Mouse (Mus musculus) MEL (cell line): ENCODE measurements around the gene Mus81. TPM values are rescaled to one million over a fixed set of nuclear protein-coding genes. Genes with fewer than 3 reads are reported as not detected.

Source experiments
- DNase-seq: peaks from one replicate; pipeline ENCODE4 v3.0.0; 2011; ENCODE audit warnings: low read depth, low spot score
- H3K27ac ChIP-seq: 2 replicates; pipeline ENCODE4 v1.5.1; 2012; ENCODE audit warnings: low read depth, mild to moderate bottlenecking, control low read depth, low read length, moderate library complexity; ENCODE audit not compliant: control insufficient read depth
- H3K27me3 ChIP-seq, 2 experiments: fragments of 150-350 bp in 1 of 2; sonication (generic) in 1 of 2; 2 replicates each; pipeline ENCODE4 v1.6.1; 2012; ENCODE audit warnings: low read length in 2 of 2, mild to moderate bottlenecking in 2 of 2, improper control_type of control experiment in 1 of 2, moderate library complexity in 1 of 2; ENCODE audit not compliant: insufficient read depth in 2 of 2, control insufficient read depth in 1 of 2
- H3K36me3 ChIP-seq, 2 experiments: 2 replicates each; pipeline ENCODE4 v1.6.1; 2012 to 2014; ENCODE audit warnings: low read length in 2 of 2, improper control_type of control experiment in 1 of 2, inconsistent platforms in 1 of 2, mild to moderate bottlenecking in 1 of 2; ENCODE audit not compliant: insufficient read depth in 2 of 2, control insufficient read depth in 1 of 2
- H3K4me1 ChIP-seq, 2 experiments: fragments of 150-350 bp in 1 of 2; sonication (generic) in 1 of 2; 2 replicates each; pipeline ENCODE4 v1.6.1; 2012; ENCODE audit warnings: low read length in 2 of 2, improper control_type of control experiment in 1 of 2, mild to moderate bottlenecking in 1 of 2; ENCODE audit not compliant: insufficient read depth in 2 of 2, control insufficient read depth in 1 of 2
- H3K4me3 ChIP-seq, 2 experiments: fragments of 150-350 bp in 1 of 2; sonication (generic) in 1 of 2; 2 replicates each; pipeline ENCODE4 v1.5.1; 2012; ENCODE audit warnings: low read depth in 2 of 2, low read length in 2 of 2, mild to moderate bottlenecking in 2 of 2, moderate library complexity in 2 of 2, control low read depth in 1 of 2, improper control_type of control experiment in 1 of 2; ENCODE audit not compliant: control insufficient read depth in 1 of 2, insufficient read depth in 1 of 2
- H3K79me2 ChIP-seq: 2 replicates; pipeline ENCODE4 v1.6.1; 2012; ENCODE audit warnings: mild to moderate bottlenecking, low read length, moderate library complexity; ENCODE audit not compliant: control insufficient read depth, poor library complexity, insufficient read depth
- H3K9ac ChIP-seq: 2 replicates; pipeline ENCODE4 v1.6.1; 2012; ENCODE audit warnings: low read depth, mild to moderate bottlenecking, control low read depth, low read length, moderate library complexity; ENCODE audit not compliant: control insufficient read depth, poor library complexity, severe bottlenecking
- H3K9me3 ChIP-seq: fragments of 150-350 bp; sonication (generic); replicated peaks from 2 replicates; pipeline ENCODE4 v1.6.1; 2012; ENCODE audit warnings: mild to moderate bottlenecking, low read length, improper control_type of control experiment, moderate library complexity; ENCODE audit not compliant: insufficient read depth
- ETS1 ChIP-seq: IDR thresholded peaks from 2 replicates; pipeline ENCODE4 v1.6.1; 2012; ENCODE audit warnings: low read depth, mild to moderate bottlenecking, inconsistent platforms, low read length, improper control_type of control experiment, moderate library complexity
- GATA1 ChIP-seq: IDR thresholded peaks from 2 replicates; pipeline ENCODE4 v1.6.1; 2011; ENCODE audit warnings: low read depth, low read length, improper control_type of control experiment
- HCFC1 ChIP-seq: IDR thresholded peaks from 2 replicates; pipeline ENCODE4 v1.6.1; 2012; ENCODE audit warnings: low read depth, mild to moderate bottlenecking, inconsistent platforms, low read length, improper control_type of control experiment, moderate library complexity
- KAT2A ChIP-seq: conservative IDR thresholded peaks from 2 replicates; pipeline ENCODE4 v1.6.1; 2012; ENCODE audit warnings: low read depth, low read length, improper control_type of control experiment, inconsistent platforms
- MAX ChIP-seq: IDR thresholded peaks from 2 replicates; pipeline ENCODE4 v1.6.1; 2011; ENCODE audit warnings: low read length, improper control_type of control experiment
- MEF2A ChIP-seq: IDR thresholded peaks from 2 replicates; pipeline ENCODE4 v1.6.1; 2014; ENCODE audit warnings: low read depth, mild to moderate bottlenecking, inconsistent platforms, low read length, improper control_type of control experiment; ENCODE audit not compliant: poor library complexity, insufficient replicate concordance, severe bottlenecking; ENCODE audit errors: extremely low read depth
- MXI1 ChIP-seq: IDR thresholded peaks from 2 replicates; pipeline ENCODE4 v1.6.1; 2011; ENCODE audit warnings: mild to moderate bottlenecking, low read depth, low read length, improper control_type of control experiment
- MYC ChIP-seq: IDR thresholded peaks from 2 replicates; pipeline ENCODE4 v1.6.1; 2011; ENCODE audit warnings: low read depth, mild to moderate bottlenecking, low read length, improper control_type of control experiment, moderate library complexity
- NELFE ChIP-seq: IDR thresholded peaks from 2 replicates; pipeline ENCODE4 v1.6.1; 2011; ENCODE audit warnings: low read depth, low read length, improper control_type of control experiment
- NRF1 ChIP-seq: IDR thresholded peaks from 2 replicates; pipeline ENCODE4 v1.6.1; 2014; ENCODE audit warnings: low read depth, mild to moderate bottlenecking, inconsistent platforms, low read length, improper control_type of control experiment, moderate library complexity; ENCODE audit not compliant: poor library complexity, insufficient read depth, severe bottlenecking
- POLR2AphosphoS5 ChIP-seq: IDR thresholded peaks from 2 replicates; pipeline ENCODE4 v1.6.1; 2012; ENCODE audit warnings: low read depth, borderline replicate concordance, mild to moderate bottlenecking, inconsistent platforms, low read length, moderate library complexity, mixed read lengths
- RAD21 ChIP-seq: IDR thresholded peaks from 2 replicates; pipeline ENCODE4 v1.6.1; 2011; ENCODE audit warnings: mild to moderate bottlenecking, low read depth, low read length, improper control_type of control experiment
- SIN3A ChIP-seq: IDR thresholded peaks from 2 replicates; pipeline ENCODE4 v1.6.1; 2012; ENCODE audit warnings: low read length, improper control_type of control experiment, inconsistent platforms
- TAL1 ChIP-seq: IDR thresholded peaks from 2 replicates; pipeline ENCODE4 v1.6.1; 2012; ENCODE audit warnings: mild to moderate bottlenecking, inconsistent platforms, low read length, moderate library complexity, mixed read lengths
- TBP ChIP-seq: IDR thresholded peaks from 2 replicates; pipeline ENCODE4 v1.8.0; 2011; ENCODE audit warnings: low read depth, low read length, improper control_type of control experiment
- UBTF ChIP-seq: IDR thresholded peaks from 2 replicates; pipeline ENCODE4 v1.6.1; 2012; ENCODE audit warnings: low read depth, mild to moderate bottlenecking, inconsistent platforms, low read length, improper control_type of control experiment, moderate library complexity, borderline replicate concordance; ENCODE audit not compliant: insufficient read depth
- USF1 ChIP-seq: IDR thresholded peaks from 2 replicates; pipeline ENCODE4 v1.6.1; 2014; ENCODE audit warnings: low read depth, mild to moderate bottlenecking, inconsistent platforms, low read length, improper control_type of control experiment, moderate library complexity
- USF2 ChIP-seq, 2 experiments: IDR thresholded peaks; 2 replicates each; pipeline ENCODE4 v1.6.1; 2011 to 2012; ENCODE audit warnings: improper control_type of control experiment in 2 of 2, low read length in 2 of 2, borderline replicate concordance in 1 of 2, inconsistent platforms in 1 of 2, low read depth in 1 of 2, mild to moderate bottlenecking in 1 of 2; ENCODE audit not compliant: insufficient read depth in 1 of 2
- ZKSCAN1 ChIP-seq: IDR thresholded peaks from 2 replicates; pipeline ENCODE4 v1.6.1; 2012; ENCODE audit warnings: low read depth, mild to moderate bottlenecking, inconsistent platforms, low read length, improper control_type of control experiment, moderate library complexity
- ZMIZ1 ChIP-seq: IDR thresholded peaks from 2 replicates; pipeline ENCODE4 v1.6.1; 2012; ENCODE audit warnings: low read depth, mild to moderate bottlenecking, inconsistent platforms, low read length, improper control_type of control experiment, moderate library complexity
- polyA plus RNA-seq, 2 experiments: library from polyadenylated mRNA; stranded (reverse) in 1 of 2; unstranded in 1 of 2; fragments of >175 nt in 1 of 2; fragments of >200 nt in 1 of 2; gene quantifications; 2 replicates each; pipeline versions ENCODE4 v1.2.1 to v1.2.4; 2012; ENCODE audit warnings: low replicate concordance in 2 of 2, low read depth in 1 of 2; ENCODE audit not compliant: insufficient read length in 2 of 2, insufficient read depth in 1 of 2, missing spikeins in 1 of 2
- total RNA-seq: library from RNA; depleted of rRNA; stranded (reverse); fragments of 300-350 nt; gene quantifications from 2 replicates; pipeline ENCODE4 v1.2.3, GENCODE M21; 2012

The Mus81 gene
- total and polyA plus RNA-seq, 3 experiments, result 38.9 to 50.5 TPM; not detected in 1

- TF ChIP-seq MAX, result peak; percentile 98
- peak; percentile 76 to 93; a peak in 3 of 4 replicates for TF ChIP-seq USF2 (IDR thresholded peaks at IDR 0.05; ENCODE audit: borderline replicate concordance in 1 of 2, insufficient read depth in 1 of 2, low read depth in 1 of 2, low read length in 2 of 2)
- TF ChIP-seq NRF1, result peak; percentile 85
- TF ChIP-seq SIN3A, result peak; percentile 100
Observed at GRCm38 (mm10) chr19:5510031-5511026, 22.1 kb upstream of the Mus81 start, which contains the start of gene Snx32 (continued).

GRCm38 (mm10) chr19:5503687-5504086 lies 15.5 kb upstream of the Mus81 start, which contains the start of gene 1700020D05Rik:
Gene 1700020D05Rik, minus strand, starts transcription at chr19:5503787.
- Histone ChIP-seq H3K27me3 (no peaks in the 10 kb centered on the region), H3K9me3 (no peaks in the 10 kb centered on the region), H3K9ac (no peak within 1 kb of the TSS), H3K27ac (no peak within 1 kb of the TSS), H3K4me3 (no peak within 1 kb of the TSS), H3K79me2 (peaks cover 8% of the 10 kb centered on the region), H3K36me3 (no peaks in the 10 kb centered on the region; a peak in 1 of 4 replicates), H3K4me1 (no peaks in the 10 kb centered on the region; a peak in 1 of 4 replicates)
- DNase-seq, result no peak
- TF ChIP-seq TAL1 (no peak), KAT2A (no peak), MEF2A (no peak), UBTF (no peak), TBP (no peak), ZMIZ1 (no peak), NELFE (no peak), MXI1 (no peak), GATA1 (no peak), POLR2AphosphoS5 (no peak), ZKSCAN1 (no peak), ETS1 (no peak), MAX (no peak), USF1 (no peak), RAD21 (no peak), MYC (no peak), HCFC1 (no peak)
